In the genomic region with DNA sequence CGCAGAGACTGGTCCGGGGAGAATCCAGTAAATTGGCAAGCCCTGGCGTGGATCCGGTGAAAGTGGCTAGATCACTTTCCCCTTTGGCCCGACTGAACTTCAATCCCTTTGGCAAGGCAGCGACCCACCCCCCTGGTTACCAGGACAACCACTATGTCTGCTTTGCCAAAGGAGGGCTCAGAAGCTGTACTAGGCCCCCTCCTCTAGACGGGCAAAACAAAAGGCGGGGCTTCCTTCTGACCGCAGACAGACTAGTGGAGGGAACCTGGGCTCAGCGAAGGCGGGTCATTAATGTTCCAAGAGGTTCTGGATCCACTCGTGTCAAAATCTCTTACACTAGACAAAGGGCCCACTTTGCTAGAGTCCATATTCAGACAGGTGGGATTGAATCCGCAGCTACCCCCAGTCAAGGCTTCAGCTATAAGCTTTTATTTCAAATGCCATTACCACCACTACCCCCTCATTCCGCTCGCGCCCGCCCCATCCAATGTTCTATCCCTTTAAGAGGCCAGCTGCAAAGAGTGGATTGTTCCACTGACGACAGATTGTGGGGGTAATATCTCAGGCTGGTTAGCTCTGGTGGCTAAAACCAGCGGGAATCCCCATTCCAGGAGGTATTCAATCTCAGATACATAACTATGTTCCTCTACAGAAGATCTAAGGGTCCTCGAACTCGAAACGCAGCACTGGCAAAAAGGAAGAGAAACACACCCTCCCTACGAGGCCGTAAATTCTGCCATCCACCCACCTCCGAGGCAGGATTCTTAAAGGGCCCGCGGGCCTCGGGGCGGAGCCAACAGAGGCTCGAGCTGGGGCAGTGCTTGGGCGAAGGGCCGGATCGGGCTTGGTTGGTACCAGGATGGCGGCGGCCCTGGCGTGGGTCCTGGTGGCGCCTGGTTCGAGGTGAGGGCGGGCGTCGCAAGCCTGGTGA, we compare ENCODE assay signal across 8 mouse cellular contexts. TPM values are rescaled to one million over a fixed set of nuclear protein-coding genes. Genes with fewer than 3 reads are reported as not detected.
DNase-seq lines count a peak whose midpoint lies in the region; ATAC-seq and TF ChIP-seq lines count a peak whose summit lies in the region.

No protein-coding gene starts in this region.

- under 1% methylated on average over 41 of the region's 41 CpGs for WGBS in bone marrow, adult 2 months
- under 1% methylated on average over 41 of the region's 41 CpGs for WGBS in embryonic facial prominence, embryonic 14.5 days
- under 1% methylated on average over 41 of the region's 41 CpGs for WGBS in liver, adult 2 months

- H3K9ac ChIP-seq in embryonic facial prominence, embryonic 14.5 days (ENCODE audit: low read depth, low read length) = peak overlapping the region; percentile 66
- peak overlapping the region; percentile 82 for H3K9ac ChIP-seq in liver, adult 2 months (ENCODE audit: low read depth, low read length)

- no peaks in the 10 kb centered on the region; the same call in 1 of the 2 replicates for H3K4me1 ChIP-seq in bone marrow, adult 2 months (ENCODE audit: control insufficient read depth, insufficient read depth, low read length)
- peaks cover 31% of the 10 kb centered on the region for H3K4me1 ChIP-seq in embryonic facial prominence, embryonic 14.5 days (ENCODE audit: control insufficient read depth, insufficient read depth, low read length)
- peaks cover 41% of the 10 kb centered on the region for H3K4me1 ChIP-seq in liver, adult 2 months (ENCODE audit: control insufficient read depth, insufficient read depth, low read length)

- no peaks in the 10 kb centered on the region for H3K27me3 ChIP-seq in embryonic facial prominence, embryonic 14.5 days (replicated peaks; ENCODE audit: control insufficient read depth, insufficient read depth, low read length)
- no peaks in the 10 kb centered on the region for H3K27me3 ChIP-seq in liver, adult 2 months (ENCODE audit: control insufficient read depth, insufficient read depth, low read length)

- peak; percentile 87 for ATAC-seq in embryonic facial prominence, embryonic 14.5 days (ENCODE audit: low read depth)
- peak; percentile 73 for ATAC-seq in monocyte, adult 5-6 weeks (replicated peaks; ENCODE audit: insufficient number of reproducible peaks, low FRiP score, low TSS enrichment, poor library complexity, severe bottlenecking)

- peaks cover 30% of the 10 kb centered on the region; the same call in 1 of the 2 replicates for H3K79me2 ChIP-seq in liver, adult 2 months (ENCODE audit: control insufficient read depth, insufficient read depth, low read length)

- peak overlapping the region; percentile 74 for H3K4me3 ChIP-seq in bone marrow, adult 2 months (replicated peaks; ENCODE audit: control insufficient read depth, low read depth, low read length)
- H3K4me3 ChIP-seq in embryonic facial prominence, embryonic 14.5 days (ENCODE audit: low read depth, low read length) = peak overlapping the region; percentile 52
- H3K4me3 ChIP-seq in liver, adult 2 months (ENCODE audit: insufficient read depth, low read depth, low read length) = peak overlapping the region; percentile 83

- no peaks in the 10 kb centered on the region for H3K9me3 ChIP-seq in embryonic facial prominence, embryonic 14.5 days (ENCODE audit: control insufficient read depth, low read length)

- no peak for TF ChIP-seq POLR2A in bone marrow, adult 2 months (IDR thresholded peaks at IDR 0.05; ENCODE audit: borderline replicate concordance, control insufficient read depth, low read depth, low read length)
- 0 out of 2 replicates have a peak, but pooled peaks have one; percentile 29 for TF ChIP-seq POLR2A in liver, adult 2 months (IDR thresholded peaks at IDR 0.05; ENCODE audit: extremely low read depth, insufficient read depth, low read length)

- H3K4me2 ChIP-seq in embryonic facial prominence, embryonic 14.5 days (ENCODE audit: low read depth, low read length) = peak overlapping the region; percentile 63

- peak; percentile 95 for DNase-seq in A20 (ENCODE audit: low read depth, low spot score)
- peak; percentile 95 for DNase-seq in embryonic facial prominence, embryonic 14.5 days (ENCODE audit: low spot score)
- DNase-seq in heart, adult 9 months (ENCODE audit: low spot score in 2 of 2) = peak; percentile 85 to 90
- peak; percentile 94 for DNase-seq in kidney, adult 9 months
- peak; percentile 91 for DNase-seq in liver, adult 2 months (ENCODE audit: extremely low read depth, low read depth, low spot score)
- peak; percentile 69 to 77 for DNase-seq in spleen, postnatal 14 days (ENCODE audit: low spot score in 2 of 2)

- H3K27ac ChIP-seq in bone marrow, adult 2 months (ENCODE audit: control insufficient read depth, insufficient read depth, low read depth, low read length, poor library complexity) = peak overlapping the region; percentile 31; the same call in 1 of the 2 replicates
- H3K27ac ChIP-seq in embryonic facial prominence, embryonic 14.5 days (replicated peaks; ENCODE audit: low read depth, low read length) = peak overlapping the region; percentile 88
- H3K27ac ChIP-seq in liver, adult 2 months (replicated peaks; ENCODE audit: insufficient read depth, low read depth, low read length) = peak overlapping the region; percentile 94

- peaks cover 53% of the 10 kb centered on the region for H3K36me3 ChIP-seq in embryonic facial prominence, embryonic 14.5 days (ENCODE audit: control insufficient read depth, insufficient read depth, low read length)
- peaks cover 7% of the 10 kb centered on the region for H3K36me3 ChIP-seq in liver, adult 2 months (ENCODE audit: control insufficient read depth, insufficient read depth, low read length)

- TF ChIP-seq CTCF in bone marrow, adult 2 months (IDR thresholded peaks at IDR 0.05; ENCODE audit: control insufficient read depth, insufficient read depth, low read length) = no peak
- TF ChIP-seq CTCF in liver, adult 2 months (IDR thresholded peaks at IDR 0.05; ENCODE audit: low read depth, low read length) = no peak

RNA-seq across cellular contexts. Expression of a gene that starts 0.9 kb away (rescaled TPM):
- 6.8 and 7.2 TPM in 2 replicates for polyA plus RNA-seq in bone marrow, adult 2 months (2011; ENCODE audit: insufficient read depth, insufficient read length, low replicate concordance, missing spikeins)
- 106 and 112 TPM in 2 replicates for polyA plus RNA-seq in embryonic facial prominence, embryonic 14.5 days (2014; fragmentation: Nextera tagmentation; extraction: Ambion mirVana)
- total RNA-seq in liver, adult 2 months (2014; rRNA removed) = 38.4 and 49.0 TPM in 2 replicates
- polyA plus RNA-seq in liver, adult 2 months (2012; rRNA removed) = 64.1 and 66.3 TPM in 2 replicates
- 1.1 to 2.5 TPM (median 2.3 TPM) in 3 replicates for total RNA-seq in monocyte, adult 5-6 weeks (2017)

RNA-seq across cellular contexts. Expression of a gene that starts 5.5 kb away (rescaled TPM):
- polyA plus RNA-seq in bone marrow, adult 2 months (2011; ENCODE audit: insufficient read depth, insufficient read length, low replicate concordance, missing spikeins) = 15.0 and 22.1 TPM in 2 replicates
- polyA plus RNA-seq in embryonic facial prominence, embryonic 14.5 days (2014; fragmentation: Nextera tagmentation; extraction: Ambion mirVana) = 43.1 and 45.2 TPM in 2 replicates
- 22.6 and 27.4 TPM in 2 replicates for total RNA-seq in liver, adult 2 months (2014; rRNA removed)
- polyA plus RNA-seq in liver, adult 2 months (2012; rRNA removed) = 52.8 and 58.1 TPM in 2 replicates
- 16.0 to 23.9 TPM (median 21.4 TPM) in 3 replicates for total RNA-seq in monocyte, adult 5-6 weeks (2017)

RNA-seq across cellular contexts. Expression of a gene that starts 8.1 kb away (rescaled TPM):
- 2.9 and 8.5 TPM in 2 replicates for polyA plus RNA-seq in bone marrow, adult 2 months (2011; ENCODE audit: insufficient read depth, insufficient read length, low replicate concordance, missing spikeins)
- 5.6 and 6.8 TPM in 2 replicates for polyA plus RNA-seq in embryonic facial prominence, embryonic 14.5 days (2014; fragmentation: Nextera tagmentation; extraction: Ambion mirVana)
- 33.2 TPM in 2 replicates for total RNA-seq in liver, adult 2 months (2014; rRNA removed)
- polyA plus RNA-seq in liver, adult 2 months (2012; rRNA removed) = 35.1 and 43.4 TPM in 2 replicates
- 0.86 to 2.0 TPM in 2 of 3 replicates, not detected in the other for total RNA-seq in monocyte, adult 5-6 weeks (2017)

RNA-seq across cellular contexts. Expression of a gene that starts 10.1 kb away (rescaled TPM):
- 14.9 and 34.9 TPM in 2 replicates for polyA plus RNA-seq in bone marrow, adult 2 months (2011; ENCODE audit: insufficient read depth, insufficient read length, low replicate concordance, missing spikeins)
- polyA plus RNA-seq in embryonic facial prominence, embryonic 14.5 days (2014; fragmentation: Nextera tagmentation; extraction: Ambion mirVana) = 15.9 and 18.0 TPM in 2 replicates
- 12.3 and 12.8 TPM in 2 replicates for total RNA-seq in liver, adult 2 months (2014; rRNA removed)
- 88.5 and 130 TPM in 2 replicates for polyA plus RNA-seq in liver, adult 2 months (2012; rRNA removed)
- total RNA-seq in monocyte, adult 5-6 weeks (2017) = 3.6 to 5.4 TPM (median 5.4 TPM) in 3 replicates

RNA-seq across cellular contexts. Expression of a gene that starts 12.0 kb away (rescaled TPM):
- polyA plus RNA-seq in bone marrow, adult 2 months (2011; ENCODE audit: insufficient read depth, insufficient read length, low replicate concordance, missing spikeins) = 2.8 TPM in 1 of 2 replicates, not detected in the other
- 1.2 and 1.4 TPM in 2 replicates for polyA plus RNA-seq in embryonic facial prominence, embryonic 14.5 days (2014; fragmentation: Nextera tagmentation; extraction: Ambion mirVana)
- 0.13 and 0.18 TPM in 2 replicates for total RNA-seq in liver, adult 2 months (2014; rRNA removed)
- polyA plus RNA-seq in liver, adult 2 months (2012; rRNA removed) = 0.29 and 0.54 TPM in 2 replicates
- 1.4 TPM in 1 of 3 replicates, not detected in the others for total RNA-seq in monocyte, adult 5-6 weeks (2017)

Comparison
In these comparisons a context has a peak if more than half of its experiments do, and no peak if none do; other contexts are left out.
1. Peak in every context shown above with its lines: DNase-seq, ATAC-seq, H3K4me3 ChIP-seq and H3K27ac ChIP-seq.
2. H3K27ac ChIP-seq: peak in every context shown above with its lines; median percentile 94 in liver, adult 2 months; 88 in embryonic facial prominence, embryonic 14.5 days; 31 in bone marrow, adult 2 months.